Mouse (Mus musculus) stomach, embryonic 15.5 days (tissue): ENCODE results near the gene Trex1. TPM values are rescaled to one million over a fixed set of nuclear protein-coding genes. Genes with fewer than 3 reads are reported as not detected.

ENCODE experiments used
- ATAC-seq: fragments of 200-750 bp; cut with Nextera tagmentation; 2 replicates; pipeline ENCODE4 v1.8.0; 2017; ENCODE audit warnings: low read depth, moderate number of reproducible peaks, moderate TSS enrichment; ENCODE audit not compliant: insufficient read depth, low FRiP score
- H3K27ac ChIP-seq: fragments of 300-500 bp; sonication (generic); 2 replicates; pipeline ENCODE4 v1.5.1; 2015; ENCODE audit warnings: mild to moderate bottlenecking, inconsistent platforms
- H3K27me3 ChIP-seq: fragments of 300-500 bp; sonication (generic); replicated peaks from 2 replicates; pipeline ENCODE4 v1.6.1; 2015; ENCODE audit warnings: inconsistent platforms
- H3K36me3 ChIP-seq: fragments of 300-500 bp; sonication (generic); 2 replicates; pipeline ENCODE4 v1.6.1; 2015; ENCODE audit warnings: inconsistent platforms
- H3K4me1 ChIP-seq: fragments of 300-500 bp; sonication (generic); 2 replicates; pipeline ENCODE4 v1.6.1; 2015; ENCODE audit warnings: inconsistent platforms
- H3K4me2 ChIP-seq: fragments of 300-500 bp; sonication (generic); 2 replicates; pipeline ENCODE4 v1.6.1; 2015; ENCODE audit warnings: mild to moderate bottlenecking, inconsistent platforms
- H3K4me3 ChIP-seq: fragments of 300-500 bp; sonication (generic); replicated peaks from 2 replicates; pipeline ENCODE4 v1.5.1; 2015; ENCODE audit warnings: inconsistent platforms
- H3K9ac ChIP-seq: fragments of 300-500 bp; sonication (generic); 2 replicates; pipeline ENCODE4 v1.6.1; 2015; ENCODE audit warnings: inconsistent platforms
- H3K9me3 ChIP-seq: fragments of 300-500 bp; sonication (generic); 2 replicates; pipeline ENCODE4 v1.6.1; 2016; ENCODE audit warnings: inconsistent platforms
- WGBS: fragments of 180-500 bp; shearing (Covaris S2); methylation state at CpG from one replicate; pipeline ENCODE4 v1.1.7; 2015; 5-methylcytosine and 5-hydroxymethylcytosine counted together
- polyA plus RNA-seq: library from polyadenylated mRNA; unstranded; fragments of >200 nt; fragmentation: Nextera tagmentation; extraction: Ambion mirVana; gene quantifications from 2 replicates; pipeline ENCODE4 v1.2.1, GENCODE M21; 2015

Gene Trex1
- polyA plus RNA-seq, 1 experiment from 2014 or later, result 14.4 TPM

DNA sequence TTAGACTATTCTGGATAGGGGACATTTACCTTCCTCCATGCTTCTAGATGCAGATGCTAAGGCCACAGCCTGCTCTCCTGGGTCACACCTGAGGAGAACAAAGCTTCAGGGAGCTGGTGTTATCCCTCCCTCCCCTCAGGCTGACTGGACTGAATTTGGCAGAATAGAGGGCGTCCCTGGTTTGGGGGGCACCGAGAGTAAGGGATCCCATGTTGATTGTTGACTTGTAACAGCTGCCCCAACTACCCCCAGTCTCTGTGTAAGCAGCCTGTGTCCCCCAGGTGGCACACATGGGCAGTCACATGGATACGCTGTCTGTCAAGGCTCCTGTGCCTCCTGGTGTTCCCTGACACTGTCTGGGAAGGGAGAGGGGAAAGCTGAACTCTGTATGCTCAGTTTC is 31.1 kb downstream of the Trex1 start:
- Histone ChIP-seq H3K27ac (no peak overlapping the region), H3K4me2 (no peak overlapping the region), H3K4me1 (no peaks in the 10 kb centered on the region), H3K9me3 (no peaks in the 10 kb centered on the region), H3K4me3 (no peak overlapping the region), H3K27me3 (no peaks in the 10 kb centered on the region), H3K36me3 (no peaks in the 10 kb centered on the region), H3K9ac (no peak overlapping the region)
- no peak for ATAC-seq
- WGBS, result 88% methylated on average over 3 of the region's 3 CpGs

DNA sequence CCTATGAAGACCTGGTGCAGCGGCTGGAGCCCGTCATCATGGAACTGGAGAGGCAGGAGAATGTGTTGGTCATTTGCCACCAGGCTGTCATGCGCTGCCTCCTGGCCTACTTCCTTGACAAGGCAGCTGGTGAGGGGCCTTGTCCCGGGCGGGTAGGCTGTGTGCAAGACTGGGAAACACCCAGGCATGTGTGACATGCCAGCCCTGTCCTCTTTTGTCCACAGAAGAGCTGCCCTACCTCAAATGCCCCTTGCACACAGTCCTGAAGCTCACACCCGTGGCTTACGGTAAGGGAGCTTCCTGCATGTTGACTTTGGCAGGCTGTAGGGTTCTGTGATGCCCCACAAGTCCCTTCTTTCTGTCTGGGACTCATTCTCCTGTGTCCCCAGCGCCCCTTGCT is 32.0 kb downstream of the Trex1 start:
- H3K4me2 ChIP-seq, result no peak overlapping the region
- H3K27ac ChIP-seq, result no peak overlapping the region
- 68% methylated on average over 8 of the region's 8 CpGs for WGBS
- H3K27me3 ChIP-seq, result no peaks in the 10 kb centered on the region
- H3K4me3 ChIP-seq, result no peak overlapping the region
- no peak for ATAC-seq
- no peaks in the 10 kb centered on the region for H3K9me3 ChIP-seq
- H3K4me1 ChIP-seq, result no peaks in the 10 kb centered on the region
- no peaks in the 10 kb centered on the region for H3K36me3 ChIP-seq
- no peak overlapping the region for H3K9ac ChIP-seq

DNA sequence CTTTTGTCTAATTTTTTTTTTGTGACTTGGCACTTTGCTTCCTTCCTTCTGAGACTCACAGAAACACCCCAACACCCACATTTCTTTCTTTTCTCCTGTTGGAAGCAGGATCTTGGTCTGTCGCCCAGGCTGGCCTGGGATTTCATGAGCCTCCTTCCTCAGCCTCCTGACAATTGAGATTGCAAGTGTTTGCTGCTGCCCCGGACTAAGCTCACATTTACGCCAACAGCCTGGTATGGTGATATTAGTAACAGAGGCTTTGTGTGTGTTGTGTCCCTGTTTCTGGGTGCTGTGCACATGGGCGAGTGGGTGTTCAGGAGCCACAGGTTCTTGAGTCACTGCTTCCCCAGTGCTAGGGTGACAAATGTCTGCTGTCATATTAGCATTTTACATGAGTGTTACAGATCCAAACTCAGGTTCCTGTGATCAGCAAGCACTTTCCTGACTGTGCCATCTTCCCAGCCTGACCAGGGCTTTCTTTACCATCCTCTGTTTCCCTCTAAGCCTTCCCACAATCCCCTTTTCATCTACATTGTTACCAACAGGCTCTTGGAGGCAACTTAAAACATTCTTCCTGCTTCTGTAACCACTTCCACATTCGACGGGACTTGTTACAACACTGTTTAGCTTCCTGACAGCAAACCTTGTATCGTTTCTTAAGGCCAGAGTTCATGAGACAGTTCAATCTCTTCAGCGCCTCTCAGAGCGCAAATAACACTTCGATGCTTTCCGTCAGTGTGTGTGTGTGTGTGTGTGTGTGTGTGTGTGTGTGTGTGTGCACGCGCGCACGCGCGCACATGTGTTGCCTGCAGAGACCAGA is 36.5 kb downstream of the Trex1 start:
- no peak overlapping the region for H3K9ac ChIP-seq
- H3K4me3 ChIP-seq, result no peak overlapping the region
- H3K27ac ChIP-seq, result no peak overlapping the region
- ATAC-seq, result no peak
- no peaks in the 10 kb centered on the region for H3K36me3 ChIP-seq
- WGBS, result 86% methylated on average over 17 of the region's 17 CpGs
- no peaks in the 10 kb centered on the region for H3K4me1 ChIP-seq
- no peaks in the 10 kb centered on the region for H3K9me3 ChIP-seq
- no peaks in the 10 kb centered on the region for H3K27me3 ChIP-seq
- H3K4me2 ChIP-seq, result no peak overlapping the region

DNA sequence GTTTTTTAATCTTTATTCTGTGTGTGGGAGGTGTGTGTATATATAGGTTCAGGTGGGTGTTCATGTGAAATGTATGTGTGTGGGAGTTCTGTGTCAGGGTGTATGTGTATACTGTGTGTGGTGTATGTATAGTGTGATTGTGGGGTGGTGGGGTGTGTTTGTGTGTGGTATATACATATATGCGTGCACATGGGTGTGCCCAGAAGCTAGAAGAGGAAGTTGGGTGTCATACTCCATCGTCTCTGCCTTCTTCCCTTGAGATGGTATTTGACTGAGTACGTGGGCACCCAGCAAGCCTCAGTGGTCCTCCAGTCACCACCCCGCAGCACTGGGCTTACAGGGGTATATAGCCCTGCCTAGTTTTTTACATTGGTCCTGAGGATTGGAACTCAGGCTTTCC is 38.1 kb downstream of the Trex1 start:
- Histone ChIP-seq H3K4me1 (no peaks in the 10 kb centered on the region), H3K4me3 (no peak overlapping the region), H3K36me3 (no peaks in the 10 kb centered on the region), H3K27me3 (no peaks in the 10 kb centered on the region), H3K27ac (no peak overlapping the region), H3K9me3 (no peaks in the 10 kb centered on the region), H3K9ac (no peak overlapping the region), H3K4me2 (no peak overlapping the region)
- ATAC-seq, result no peak
- 73% methylated on average over 4 of the region's 4 CpGs for WGBS

DNA sequence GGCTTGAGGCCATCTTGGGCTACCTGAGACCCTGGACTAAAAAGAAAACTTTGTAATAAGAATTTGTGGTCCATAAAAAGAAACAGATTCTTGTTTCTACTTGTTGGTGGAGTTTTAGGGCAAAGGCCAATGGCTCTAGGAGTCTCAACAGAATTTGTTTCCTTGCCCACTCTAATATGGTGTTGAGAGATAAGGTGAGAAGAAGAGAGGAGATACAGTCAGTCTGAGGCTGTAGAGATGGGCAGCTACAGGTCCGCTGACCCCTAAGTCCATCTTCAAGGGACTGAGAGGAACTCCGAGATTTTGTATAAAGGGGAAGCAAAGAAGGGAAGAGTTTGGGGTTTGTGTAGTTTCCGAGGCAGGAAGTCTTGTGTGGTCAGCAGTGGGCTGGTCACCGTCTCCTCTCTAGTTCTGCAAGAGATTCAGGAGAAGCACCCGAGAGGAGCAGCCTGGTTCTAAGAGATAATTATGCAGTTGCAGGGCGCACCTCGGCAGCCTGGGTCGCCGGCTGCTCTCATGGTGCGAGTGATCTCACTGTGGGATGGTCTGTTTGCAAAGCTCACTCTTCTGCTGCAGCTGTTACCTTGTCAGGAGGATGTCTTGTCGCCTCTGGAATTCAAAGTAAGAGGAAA is 42.4 kb downstream of the Trex1 start:
- no peak overlapping the region for H3K27ac ChIP-seq
- 0 out of 2 replicates have a peak, but pooled peaks cover 7% of the 10 kb centered on the region for H3K4me1 ChIP-seq
- peak; percentile 66; the same call in 1 of the 2 replicates for ATAC-seq
- 51% methylated on average over 11 of the region's 11 CpGs for WGBS
- H3K4me3 ChIP-seq, result no peak overlapping the region
- H3K27me3 ChIP-seq, result no peaks in the 10 kb centered on the region
- no peak overlapping the region for H3K9ac ChIP-seq
- H3K36me3 ChIP-seq, result no peaks in the 10 kb centered on the region
- H3K4me2 ChIP-seq, result no peak overlapping the region
- no peaks in the 10 kb centered on the region for H3K9me3 ChIP-seq

DNA sequence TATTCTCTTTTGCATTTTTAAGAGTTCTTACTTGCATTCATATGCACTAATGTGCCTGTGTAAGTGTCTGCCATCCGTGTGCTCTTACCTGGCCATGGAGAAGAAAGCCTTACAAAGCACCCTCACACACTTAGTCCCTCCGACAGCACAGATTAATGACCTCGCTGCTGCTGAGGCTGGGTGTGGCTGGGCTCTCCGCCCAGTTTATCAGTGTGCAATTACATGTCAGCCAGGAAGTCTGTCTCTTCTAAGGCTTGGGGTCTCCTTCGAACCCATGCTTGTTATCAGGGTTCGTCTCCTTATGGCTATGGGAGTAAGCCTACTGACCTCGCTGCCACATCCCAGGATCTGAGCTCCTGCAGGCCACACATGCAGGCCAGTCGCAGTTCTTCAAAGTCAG is 44.1 kb downstream of the Trex1 start:
- ATAC-seq, result peak; percentile 71; the same call in 1 of the 2 replicates
- H3K27ac ChIP-seq, result no peak overlapping the region
- WGBS, result 36% methylated on average over 8 of the region's 8 CpGs

DNA sequence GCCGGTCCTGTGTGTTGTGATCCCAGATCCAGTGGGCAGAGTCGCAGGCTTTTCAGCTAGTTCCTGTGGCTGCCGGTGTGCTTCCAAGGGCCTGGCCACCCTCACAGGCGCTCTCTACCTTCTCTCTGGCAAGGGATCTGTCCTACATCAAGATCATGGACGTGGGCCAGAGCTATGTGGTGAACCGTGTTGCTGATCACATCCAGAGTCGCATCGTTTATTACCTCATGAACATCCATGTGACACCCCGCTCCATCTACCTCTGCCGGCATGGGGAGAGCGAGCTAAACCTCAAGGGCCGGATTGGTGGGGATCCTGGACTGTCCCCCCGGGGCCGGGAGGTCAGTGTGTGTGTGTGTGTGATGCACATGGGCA is 49.2 kb downstream of the Trex1 start:
- Histone ChIP-seq H3K4me2 (no peak overlapping the region), H3K27me3 (no peaks in the 10 kb centered on the region), H3K4me3 (no peak overlapping the region), H3K4me1 (0 out of 2 replicates have a peak, but pooled peaks cover 10% of the 10 kb centered on the region), H3K9ac (no peak overlapping the region), H3K36me3 (no peaks in the 10 kb centered on the region), H3K9me3 (no peaks in the 10 kb centered on the region), H3K27ac (no peak overlapping the region)
- WGBS, result 76% methylated on average over 14 of the region's 14 CpGs
- no peak for ATAC-seq

More for the DNA sequence above, 44.1 kb downstream of the Trex1 start:
- Histone ChIP-seq H3K9ac (no peak overlapping the region), H3K4me3 (no peak overlapping the region), H3K36me3 (no peaks in the 10 kb centered on the region), H3K4me1 (0 out of 2 replicates have a peak, but pooled peaks cover 7% of the 10 kb centered on the region), H3K9me3 (no peaks in the 10 kb centered on the region), H3K4me2 (no peak overlapping the region), H3K27me3 (no peaks in the 10 kb centered on the region)

DNA sequence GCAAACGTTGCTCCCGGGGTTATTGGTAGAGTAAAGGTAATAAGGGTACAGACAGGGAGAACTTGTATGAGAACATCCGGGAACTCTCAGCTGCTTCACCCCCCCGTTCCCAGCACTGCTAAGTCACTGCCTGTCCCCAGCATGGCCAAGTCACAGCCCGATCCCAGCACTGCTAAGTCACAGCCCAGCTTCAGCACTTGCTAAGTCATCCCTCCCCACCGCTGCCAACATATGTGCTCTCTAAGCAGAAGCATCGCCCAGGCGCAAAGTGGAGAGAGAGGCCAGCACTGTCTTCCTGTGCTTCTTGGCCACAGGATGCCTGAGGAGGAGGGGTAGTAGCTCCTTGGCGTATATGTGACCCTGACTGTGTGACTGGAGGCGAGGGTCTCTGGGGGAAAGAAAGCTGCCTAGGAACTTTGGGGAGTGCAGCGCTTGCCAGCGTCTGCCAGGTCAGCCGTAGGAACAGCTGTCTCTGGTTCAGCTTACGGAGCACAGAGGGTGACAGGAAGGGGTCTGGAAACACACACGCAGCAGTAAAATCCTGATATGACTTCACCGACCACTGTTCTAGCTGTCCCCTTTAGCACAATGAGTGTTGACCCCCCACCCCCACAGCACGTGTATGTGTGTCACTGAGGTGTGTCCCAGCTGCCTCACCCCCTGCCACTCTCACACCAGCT is 49.8 kb downstream of the Trex1 start:
- Histone ChIP-seq H3K4me2 (no peak overlapping the region), H3K27ac (no peak overlapping the region), H3K4me1 (0 out of 2 replicates have a peak, but pooled peaks cover 7% of the 10 kb centered on the region), H3K36me3 (no peaks in the 10 kb centered on the region), H3K9me3 (no peaks in the 10 kb centered on the region), H3K9ac (no peak overlapping the region), H3K4me3 (no peak overlapping the region), H3K27me3 (no peaks in the 10 kb centered on the region)
- WGBS, result 39% methylated on average over 17 of the region's 17 CpGs
- no peak; the same call in 1 of the 2 replicates for ATAC-seq

DNA sequence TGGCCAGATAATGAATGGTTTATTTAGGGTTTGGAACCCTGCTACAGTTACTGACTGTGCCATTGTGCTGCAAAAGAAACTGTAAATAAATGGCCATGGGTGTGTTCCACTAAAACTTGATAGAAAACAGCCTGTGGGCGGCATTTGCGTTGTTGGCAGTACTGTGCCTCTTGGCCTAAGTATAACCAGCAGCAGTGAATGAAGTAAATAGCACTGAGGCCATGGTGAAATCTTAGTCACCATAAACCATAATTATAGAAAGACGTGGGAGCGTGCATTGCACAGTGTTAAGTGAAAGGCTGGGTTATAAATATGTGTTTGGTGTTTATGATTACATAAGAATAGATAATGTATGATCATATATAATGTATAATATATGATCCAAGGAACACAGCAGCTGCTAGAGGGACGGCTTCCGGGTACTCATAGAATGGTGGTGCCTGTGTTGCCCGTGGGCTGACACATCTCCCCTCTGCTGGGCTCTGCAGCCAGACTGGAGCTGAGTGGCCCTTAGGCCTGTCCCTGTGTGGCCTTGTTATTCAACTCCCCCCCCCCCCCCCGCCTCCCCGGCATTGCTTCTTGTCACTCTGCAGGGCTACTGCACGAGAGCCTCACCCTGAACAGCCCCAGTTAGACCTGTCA is 50.4 kb downstream of the Trex1 start:
- Histone ChIP-seq H3K4me2 (no peak overlapping the region), H3K9ac (no peak overlapping the region), H3K27me3 (no peaks in the 10 kb centered on the region), H3K9me3 (no peaks in the 10 kb centered on the region), H3K36me3 (no peaks in the 10 kb centered on the region), H3K4me1 (0 out of 2 replicates have a peak, but pooled peaks cover 7% of the 10 kb centered on the region), H3K4me3 (no peak overlapping the region), H3K27ac (no peak overlapping the region)
- WGBS, result 58% methylated on average over 10 of the region's 10 CpGs
- ATAC-seq, result no peak

DNA sequence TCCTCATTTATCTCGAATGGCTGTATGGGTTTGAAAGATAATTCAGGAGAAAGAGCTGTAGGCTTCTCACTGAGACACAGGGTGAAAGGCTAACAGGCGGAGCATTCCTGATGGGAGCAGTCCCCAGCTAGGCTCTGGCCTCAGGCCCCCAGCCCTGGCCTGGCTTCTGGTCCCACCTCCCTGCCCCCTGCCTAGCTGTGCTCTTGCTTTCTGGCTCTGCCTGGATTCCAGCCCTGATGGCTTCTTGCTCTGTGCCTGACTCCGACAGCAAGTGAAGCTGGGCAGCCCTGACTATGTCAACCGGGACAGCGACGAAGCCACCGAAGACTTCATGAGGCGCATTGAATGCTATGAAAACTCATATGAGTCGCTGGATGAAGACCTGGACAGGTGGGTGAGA is 51.5 kb downstream of the Trex1 start:
- Histone ChIP-seq H3K4me3 (no peak overlapping the region), H3K27me3 (no peaks in the 10 kb centered on the region), H3K4me1 (0 out of 2 replicates have a peak, but pooled peaks cover 7% of the 10 kb centered on the region), H3K9ac (no peak overlapping the region), H3K4me2 (no peak overlapping the region), H3K36me3 (no peaks in the 10 kb centered on the region), H3K9me3 (no peaks in the 10 kb centered on the region), H3K27ac (no peak overlapping the region)
- ATAC-seq, result no peak
- WGBS, result 80% methylated on average over 9 of the region's 9 CpGs
